Mouse (Mus musculus) cerebellum, postnatal 14 days (tissue): ENCODE measurements at regions not wholly inside any gene's neighbourhood (a gene's known extent, or its start where the extent isn't known, plus 50 kb on each side); places are given as distances from the start of the nearest gene placed in this dataset.
"Not testable (repeated sequence)": the region's sequence is repeated elsewhere in the genome, so short reads cannot be mapped to it uniquely, and the experiment has no call there.

Experiments
- DNase-seq, 2 experiments: peaks; one replicate each; pipeline ENCODE4 v3.0.0; 2021; ENCODE audit warnings: mixed read lengths in 2 of 2

GRCm38 (mm10) chr4:31268825-31269495 is 694.9 kb upstream of the Map3k7 start:
- DNase-seq, result no peak

DNA sequence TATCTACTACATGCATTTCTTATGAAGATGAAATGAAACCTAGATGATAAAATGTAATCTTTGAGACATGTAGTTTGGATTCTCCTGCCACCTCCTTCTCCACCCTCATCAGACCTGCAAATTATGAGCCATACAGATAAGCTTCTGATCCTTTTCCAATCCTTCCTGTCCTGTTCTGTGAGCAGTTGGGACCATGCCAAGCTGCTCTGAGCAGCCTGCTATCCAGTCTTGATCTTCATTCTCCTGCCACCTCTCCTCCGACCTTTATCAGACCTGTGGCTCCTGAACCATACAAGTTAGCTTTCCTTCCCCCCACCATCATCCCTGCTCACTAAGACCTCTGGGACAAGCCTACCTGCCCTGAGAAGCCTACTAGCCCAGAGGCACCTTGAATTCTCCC is 689.8 kb upstream of the Map3k7 start:
- DNase-seq, result peak; percentile 49 to 52

DNA sequence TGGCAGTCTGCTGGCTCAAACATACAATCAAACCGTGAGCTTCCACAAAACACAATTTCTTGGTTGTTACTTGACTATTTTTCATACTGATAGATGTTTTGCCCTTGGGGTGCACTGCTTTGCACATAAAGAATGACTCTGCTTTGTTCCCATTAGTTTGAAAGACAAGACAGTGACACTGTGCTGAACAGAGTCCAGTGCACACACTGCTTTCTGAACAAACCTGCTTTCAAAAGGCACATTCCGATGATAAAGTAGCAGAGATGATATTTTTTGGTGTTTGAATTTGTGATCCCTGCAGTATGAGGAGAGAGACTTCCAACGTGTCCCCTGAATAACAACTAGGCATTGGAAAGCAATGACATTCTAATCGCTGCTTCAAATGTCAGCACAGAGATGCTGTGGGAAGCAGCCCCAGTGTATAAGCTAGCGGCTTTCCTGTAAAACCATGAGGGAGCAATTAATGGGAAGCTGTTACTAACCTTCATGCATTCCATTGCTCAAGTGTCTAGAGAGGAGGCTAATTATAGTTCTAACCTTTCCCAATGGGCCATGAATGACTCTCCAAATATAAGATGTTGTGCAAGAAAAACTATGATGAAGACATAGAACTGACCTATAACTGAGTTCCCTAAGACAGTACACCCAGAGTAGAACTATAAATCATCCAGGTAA is 673.5 kb upstream of the Map3k7 start:
- DNase-seq, result no peak

GRCm38 (mm10) chr4:31293752-31294151 is 670.1 kb upstream of the Map3k7 start:
- no peak for DNase-seq

DNA sequence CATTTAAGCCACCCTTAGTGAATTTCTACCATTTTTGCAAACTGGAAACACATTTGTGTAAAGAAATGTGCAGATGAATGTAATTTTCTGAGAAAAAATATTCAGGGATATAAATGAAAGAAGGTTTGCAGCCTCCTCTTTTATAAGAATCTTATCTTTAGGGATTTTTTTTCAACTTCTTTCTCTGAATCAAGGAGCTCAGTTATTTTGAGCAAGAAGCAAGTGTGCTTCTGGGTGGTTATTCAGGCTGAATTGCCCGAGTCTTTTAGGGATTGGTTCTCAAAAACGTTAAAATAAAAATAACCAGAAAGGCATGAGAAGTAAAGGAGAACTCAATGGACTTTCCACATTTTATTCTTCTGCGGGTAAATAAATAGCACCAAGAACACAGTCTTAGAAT is 666.0 kb upstream of the Map3k7 start:
- no peak for DNase-seq

DNA sequence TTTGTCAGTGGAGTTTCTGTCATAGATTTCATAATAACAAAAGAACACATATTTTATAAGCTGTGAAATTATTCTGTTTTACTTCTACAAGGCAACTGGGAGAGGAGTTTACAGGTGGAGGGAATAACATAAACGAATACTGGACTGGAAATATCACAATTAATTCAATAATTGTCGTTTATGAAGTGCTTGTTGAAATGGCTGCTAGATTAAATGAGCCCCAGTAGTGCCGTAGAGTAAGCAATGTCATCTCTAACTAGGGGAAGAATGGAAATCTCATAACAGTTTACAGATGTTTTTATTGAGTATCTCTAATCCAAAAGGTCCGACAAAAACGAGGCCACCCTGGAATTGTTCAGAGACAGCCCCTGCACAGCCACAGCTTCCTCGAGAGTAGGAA is 644.6 kb upstream of the Map3k7 start:
- no peak for DNase-seq

DNA sequence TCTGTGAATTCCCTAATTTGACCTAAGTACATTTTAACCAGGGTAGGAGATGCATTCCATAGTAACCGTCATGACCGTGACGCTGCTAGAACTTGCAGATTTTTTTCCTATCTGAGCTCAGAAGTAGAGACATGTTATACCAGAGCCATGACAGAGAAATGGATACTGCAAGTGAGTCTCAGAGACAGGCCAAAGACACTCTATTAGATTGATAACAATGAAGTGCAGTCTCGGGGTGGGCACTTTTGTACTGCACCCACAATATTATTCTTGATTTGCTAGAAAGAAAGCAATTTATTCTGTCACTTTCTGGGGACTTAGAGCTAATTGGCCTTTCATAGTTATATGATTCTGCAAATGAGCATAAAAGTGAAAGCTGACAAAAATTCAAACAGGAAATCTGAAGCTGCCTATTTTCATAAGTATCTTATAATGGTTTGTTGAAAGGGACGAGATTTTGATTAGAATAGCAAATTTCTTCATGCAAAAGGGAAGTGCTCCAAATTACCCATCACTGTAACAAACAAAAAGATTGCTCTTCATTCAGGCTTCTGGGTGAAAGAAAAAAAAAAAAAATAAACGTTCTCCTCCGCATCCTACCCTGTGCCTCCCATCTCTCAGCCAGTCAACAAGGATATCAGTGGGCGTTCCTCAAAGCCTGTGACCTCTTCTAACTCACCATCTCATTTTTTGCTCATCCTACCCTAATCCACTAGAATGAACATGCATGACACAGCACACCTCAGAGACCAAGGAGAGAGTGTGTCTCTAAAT is 643.0 kb upstream of the Map3k7 start:
- DNase-seq, result no peak

DNA sequence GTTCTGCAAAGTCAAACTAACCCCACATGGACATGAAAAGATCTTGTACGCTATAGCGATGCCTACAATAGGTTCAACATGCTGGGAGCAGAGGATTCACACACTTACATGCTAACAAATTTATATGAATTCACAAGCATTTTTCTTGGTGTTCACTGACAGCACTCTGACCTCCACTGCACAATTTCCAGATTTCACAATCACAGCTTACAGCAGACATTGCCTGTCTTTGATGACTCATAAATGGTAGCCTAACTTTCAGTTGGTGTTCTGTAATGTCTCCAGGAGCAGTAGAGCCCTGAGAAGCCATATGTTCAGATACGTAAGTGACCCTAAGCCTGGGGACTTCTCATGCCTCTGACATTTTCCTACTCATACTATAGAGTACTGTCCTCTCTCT is 640.1 kb upstream of the Map3k7 start:
- no peak for DNase-seq

GRCm38 (mm10) chr4:31328798-31329197 is 635.1 kb upstream of the Map3k7 start:
- peak in 1 of 2 experiments; percentile 10 for DNase-seq

GRCm38 (mm10) chr4:31331053-31331452 is 632.8 kb upstream of the Map3k7 start:
- DNase-seq, result no peak

GRCm38 (mm10) chr4:31335686-31336085 is 628.2 kb upstream of the Map3k7 start:
- no peak for DNase-seq

GRCm38 (mm10) chr4:31337980-31338379 is 625.9 kb upstream of the Map3k7 start:
- no peak for DNase-seq

- DNase-seq, result no peak
Measured at GRCm38 (mm10) chr4:31343312-31344248, 620.3 kb upstream of the Map3k7 start.

- not testable (repeated sequence) for DNase-seq
Measured at GRCm38 (mm10) chr4:31354046-31354445, 609.9 kb upstream of the Map3k7 start.

- no peak for DNase-seq
Measured at GRCm38 (mm10) chr4:31354953-31355352, 608.9 kb upstream of the Map3k7 start.

DNA sequence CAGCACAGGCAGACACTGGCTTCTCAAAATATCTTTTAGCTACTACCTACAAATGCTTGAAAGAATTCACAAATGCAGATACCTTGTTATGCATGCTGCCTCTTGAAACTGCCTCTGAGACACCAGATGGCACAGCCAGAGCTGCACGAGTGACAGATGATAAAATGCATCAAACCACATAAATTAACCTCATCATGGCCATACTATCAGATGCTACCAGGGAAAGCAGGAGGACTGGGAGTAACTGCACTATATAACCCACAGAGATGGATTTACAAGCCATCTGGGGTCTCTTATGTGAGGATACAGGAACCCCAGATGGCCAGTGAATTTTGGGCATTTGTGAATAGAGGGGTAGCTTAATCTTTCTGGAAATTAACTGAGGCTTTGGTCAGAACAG is 597.7 kb upstream of the Map3k7 start:
- DNase-seq, result peak; percentile 6 to 9

DNA sequence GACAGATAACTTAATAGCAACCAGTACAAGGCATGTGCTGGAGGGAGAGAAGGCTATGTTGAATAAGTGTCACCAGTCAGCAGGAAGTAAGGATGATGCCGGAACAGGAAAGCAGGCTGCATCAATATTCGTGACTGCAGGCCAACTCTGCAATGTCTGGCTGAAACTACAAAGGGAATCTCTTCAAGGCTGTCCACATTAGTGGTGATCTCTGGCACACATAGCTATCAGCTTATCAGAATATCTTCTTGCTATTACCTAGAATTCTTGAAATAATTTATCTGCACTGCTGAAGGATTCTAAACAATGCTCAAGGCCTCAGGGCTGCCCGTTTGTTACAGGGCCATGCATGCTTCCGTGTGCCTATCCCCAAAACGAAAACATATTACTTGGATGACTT is 596.9 kb upstream of the Map3k7 start:
- DNase-seq, result no peak

DNA sequence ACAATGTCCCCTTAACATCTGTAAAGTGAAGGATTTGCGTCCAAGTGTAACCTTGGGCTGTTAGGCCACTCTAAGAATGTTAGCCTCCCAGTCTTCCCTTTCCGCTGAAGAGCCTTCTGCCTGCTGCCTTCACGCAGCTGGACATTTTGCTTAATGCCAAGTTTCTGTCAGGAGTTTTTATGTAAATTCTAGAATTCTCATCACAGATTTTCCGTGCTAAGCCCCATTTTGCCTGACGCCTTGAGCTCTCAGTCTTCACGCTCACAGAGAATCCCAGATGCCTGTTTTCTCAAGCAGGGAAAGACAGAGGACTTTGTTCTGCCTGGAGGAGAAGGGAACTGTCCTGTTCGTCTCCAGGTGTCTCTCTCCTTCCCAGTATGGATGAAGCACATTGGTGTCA is 593.8 kb upstream of the Map3k7 start:
- DNase-seq, result peak; percentile 26 to 35

DNA sequence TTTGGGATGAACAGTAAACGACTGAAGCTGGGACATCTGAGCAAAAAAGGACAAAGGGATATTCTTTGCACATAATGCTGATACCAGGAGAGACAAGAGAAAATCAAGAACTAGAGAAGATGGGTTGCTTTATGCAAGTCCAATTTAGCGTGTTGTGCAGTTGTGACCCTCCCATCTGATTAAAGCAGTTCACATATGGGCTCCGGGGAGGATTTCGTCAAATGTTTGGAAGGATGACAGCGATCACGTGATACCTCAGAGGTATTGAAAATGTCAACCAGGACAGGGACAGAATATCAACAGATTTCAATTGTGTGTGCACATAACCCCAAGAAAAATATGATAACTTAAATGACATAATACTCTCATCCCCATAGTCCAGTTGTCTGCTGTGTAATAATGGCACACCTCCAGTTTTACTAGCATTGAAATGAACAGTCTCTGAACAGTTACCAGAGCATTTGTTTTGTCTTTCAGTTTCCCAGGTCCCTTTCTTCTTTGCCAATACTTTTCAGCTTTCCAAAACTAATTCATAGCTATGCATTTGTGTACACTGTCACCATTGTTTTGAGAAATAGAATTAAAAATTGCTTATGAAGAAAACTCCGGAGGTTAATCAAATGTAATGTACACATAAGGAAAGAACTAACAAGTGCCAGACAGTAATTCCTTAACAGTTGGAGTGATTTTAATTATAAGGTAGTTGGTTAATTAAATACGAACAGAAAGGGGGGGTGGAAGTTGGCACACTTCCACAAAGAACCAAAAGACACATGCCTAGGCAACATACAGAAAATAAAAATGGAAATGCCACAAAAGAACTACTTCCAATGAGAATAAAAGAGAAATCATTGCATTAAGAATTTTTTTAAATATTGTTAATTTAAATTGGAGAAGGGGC is 582.6 kb upstream of the Map3k7 start:
- no peak for DNase-seq

DNA sequence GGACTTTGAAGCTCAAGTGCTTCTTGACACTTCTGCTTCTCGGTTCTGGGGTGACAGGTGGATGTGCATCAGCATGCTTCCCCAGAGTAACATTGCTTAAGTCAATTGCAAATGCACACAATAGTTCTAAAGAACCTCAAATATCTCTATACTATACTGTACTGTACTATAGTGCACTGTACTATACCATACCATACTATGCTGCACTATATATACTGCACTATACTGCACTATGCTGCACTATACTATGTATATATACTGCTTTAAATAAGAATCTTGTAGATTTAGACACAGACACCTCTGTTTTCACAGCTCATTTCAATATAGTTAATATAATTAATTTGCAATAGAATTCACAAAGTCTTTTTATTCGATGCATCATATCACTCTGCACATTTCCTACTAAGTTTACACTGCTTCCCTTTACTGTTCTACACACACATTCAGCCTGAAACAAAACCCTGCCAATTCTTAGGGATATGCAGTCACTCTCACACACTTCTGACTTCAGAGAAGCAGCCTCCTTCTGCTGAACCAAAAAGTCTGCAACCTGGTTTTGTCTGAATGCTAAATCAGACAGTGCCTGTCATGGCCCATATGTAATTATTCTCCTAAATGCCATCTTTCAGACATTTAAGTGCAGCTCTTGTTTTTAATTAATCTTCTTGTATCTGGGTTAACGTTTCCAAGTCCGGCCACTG is 570.8 kb upstream of the Map3k7 start:
- no peak for DNase-seq

DNA sequence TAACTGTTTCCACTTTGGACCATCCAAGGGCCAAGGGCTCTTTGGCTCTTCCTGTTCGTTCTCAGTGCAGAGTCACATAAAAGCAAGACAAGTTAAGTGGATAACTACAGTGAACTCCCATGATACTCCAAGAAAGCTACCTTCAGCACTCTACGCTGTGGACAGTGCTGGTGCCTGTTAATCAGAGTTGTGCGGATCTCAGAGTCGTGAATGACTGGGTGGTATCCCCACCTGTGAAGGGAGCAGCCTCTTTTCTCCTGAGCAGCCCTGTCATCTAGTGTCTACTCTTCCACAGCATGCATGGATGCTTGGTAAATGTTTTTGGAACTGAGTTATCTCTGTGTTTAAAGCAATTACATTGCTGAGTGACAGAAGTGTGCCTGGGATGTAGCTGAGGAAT is 568.4 kb upstream of the Map3k7 start:
- no peak for DNase-seq
